Mouse (Mus musculus) forebrain, embryonic 15.5 days (tissue): Measurements from ENCODE around the gene Tcl1b1. TPM values are rescaled to one million over a fixed set of nuclear protein-coding genes. Genes with fewer than 3 reads are reported as not detected.

Source experiments
- ATAC-seq: fragments of 200-750 bp; cut with Nextera tagmentation; replicated peaks from 2 replicates; pipeline ENCODE4 v1.8.0; 2017; ENCODE audit warnings: mild to moderate bottlenecking, moderate TSS enrichment, moderate library complexity
- H3K27ac ChIP-seq: fragments of 300-500 bp; sonication (generic); replicated peaks from 2 replicates; pipeline ENCODE4 v1.5.1; 2015; ENCODE audit warnings: mild to moderate bottlenecking, inconsistent platforms
- H3K27me3 ChIP-seq: fragments of 300-500 bp; sonication (generic); 2 replicates; pipeline ENCODE4 v1.6.1; 2015; ENCODE audit warnings: inconsistent platforms
- H3K36me3 ChIP-seq: fragments of 300-500 bp; sonication (generic); 2 replicates; pipeline ENCODE4 v1.6.1; 2015; ENCODE audit warnings: mild to moderate bottlenecking, inconsistent platforms
- H3K4me1 ChIP-seq: fragments of 300-500 bp; sonication (generic); 2 replicates; pipeline ENCODE4 v1.6.1; 2015; ENCODE audit warnings: inconsistent platforms
- H3K4me2 ChIP-seq: fragments of 300-500 bp; sonication (generic); replicated peaks from 2 replicates; pipeline ENCODE4 v1.6.1; 2015; ENCODE audit warnings: mild to moderate bottlenecking, inconsistent platforms
- H3K4me3 ChIP-seq: fragments of 300-500 bp; sonication (generic); 2 replicates; pipeline ENCODE4 v1.5.1; 2015; ENCODE audit warnings: mild to moderate bottlenecking, inconsistent platforms
- H3K9ac ChIP-seq: fragments of 300-500 bp; sonication (generic); replicated peaks from 2 replicates; pipeline ENCODE4 v1.6.1; 2015; ENCODE audit warnings: mild to moderate bottlenecking, inconsistent platforms
- H3K9me3 ChIP-seq: fragments of 300-500 bp; sonication (generic); 2 replicates; pipeline ENCODE4 v1.6.1; 2016; ENCODE audit warnings: inconsistent platforms
- WGBS: fragments of 180-500 bp; shearing (Covaris S2); methylation state at CpG from one replicate; pipeline ENCODE4 v1.1.7; 2015; ENCODE audit warnings: mixed read lengths; 5-methylcytosine and 5-hydroxymethylcytosine counted together
- polyA plus RNA-seq: library from polyadenylated mRNA; unstranded; fragments of >200 nt; fragmentation: Nextera tagmentation; extraction: Ambion mirVana; gene quantifications from 2 replicates; pipeline ENCODE4 v1.2.1, GENCODE M21; 2015

The Tcl1b1 gene
- polyA plus RNA-seq, 1 experiment from 2014 or later, result not detected

DNA sequence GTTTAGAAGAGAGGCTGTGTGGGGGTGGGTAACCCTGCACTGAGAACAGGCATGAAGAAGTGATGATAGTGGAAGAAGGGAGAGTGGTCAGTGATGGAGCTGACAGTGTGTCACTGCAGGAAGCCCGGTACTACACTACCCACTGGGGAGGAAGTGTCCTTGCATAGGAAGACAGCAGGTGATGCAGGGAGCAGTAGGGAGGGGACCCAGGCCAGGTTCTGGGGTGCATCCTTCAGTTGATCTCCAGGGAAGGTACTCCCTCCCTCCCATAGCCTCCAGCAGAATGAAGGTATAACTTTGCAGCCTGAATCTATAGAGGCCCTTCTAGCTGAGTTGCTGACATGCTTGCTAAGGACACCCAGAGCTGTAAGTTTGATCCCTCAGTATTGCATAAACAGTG lies 47.6 kb downstream of the Tcl1b1 start:
- Histone ChIP-seq H3K4me3 (no peak overlapping the region), H3K9me3 (no peaks in the 10 kb centered on the region), H3K4me1 (no peaks in the 10 kb centered on the region), H3K36me3 (no peaks in the 10 kb centered on the region), H3K27me3 (no peaks in the 10 kb centered on the region), H3K9ac (no peak overlapping the region), H3K27ac (no peak overlapping the region), H3K4me2 (no peak overlapping the region)
- ATAC-seq, result no peak
- 100% methylated on average over 1 of the region's 1 CpGs for WGBS

DNA sequence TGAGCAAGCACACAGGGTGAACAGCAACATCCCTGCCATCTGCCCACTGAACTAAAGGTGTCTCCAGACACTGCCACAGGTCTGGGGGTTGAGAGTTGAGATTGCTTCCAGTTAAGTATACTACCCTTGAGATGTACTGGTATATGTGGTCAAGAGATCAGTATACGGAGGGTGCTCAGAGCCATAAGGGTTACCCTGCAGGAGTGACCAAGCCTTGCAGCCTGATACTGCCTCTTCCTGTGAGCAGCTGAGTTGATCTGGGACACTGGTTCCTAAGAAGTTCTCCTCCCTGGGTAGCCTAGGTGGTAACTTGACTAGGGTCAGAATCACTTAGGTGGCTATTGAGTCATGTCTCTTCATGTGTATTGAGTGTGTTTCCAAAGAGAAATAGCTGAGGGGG lies 49.0 kb downstream of the Tcl1b1 start:
- H3K27me3 ChIP-seq, result no peaks in the 10 kb centered on the region
- H3K27ac ChIP-seq, result no peak overlapping the region
- H3K4me3 ChIP-seq, result no peak overlapping the region
- ATAC-seq, result no peak
- H3K4me2 ChIP-seq, result no peak overlapping the region
- WGBS, result 93% methylated on average over 1 of the region's 1 CpGs
- no peaks in the 10 kb centered on the region for H3K4me1 ChIP-seq
- no peaks in the 10 kb centered on the region for H3K9me3 ChIP-seq
- no peak overlapping the region for H3K9ac ChIP-seq
- no peaks in the 10 kb centered on the region for H3K36me3 ChIP-seq

DNA sequence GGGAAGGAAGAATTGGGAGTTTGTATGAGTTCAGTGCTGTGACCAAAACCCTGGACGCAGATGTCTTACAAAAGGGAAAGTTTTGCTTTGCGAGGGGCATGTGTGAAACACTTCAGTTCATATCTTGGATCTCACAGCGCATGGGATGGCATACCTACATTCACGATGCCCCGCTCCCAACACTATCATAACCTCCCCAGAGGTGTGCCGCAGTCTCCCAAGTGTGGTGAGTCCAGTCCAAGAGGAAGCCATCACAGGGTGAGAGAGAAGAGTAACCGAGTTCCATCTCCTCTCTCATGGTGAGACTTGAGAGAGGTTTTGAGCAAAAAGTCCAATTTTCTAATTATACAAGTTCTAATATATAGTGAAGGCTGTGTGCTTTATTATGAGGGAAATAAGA lies 49.7 kb downstream of the Tcl1b1 start:
- Histone ChIP-seq H3K9me3 (no peaks in the 10 kb centered on the region), H3K9ac (no peak overlapping the region), H3K4me1 (no peaks in the 10 kb centered on the region), H3K27me3 (no peaks in the 10 kb centered on the region), H3K36me3 (no peaks in the 10 kb centered on the region), H3K4me2 (no peak overlapping the region), H3K4me3 (no peak overlapping the region), H3K27ac (no peak overlapping the region)
- WGBS, result 96% methylated on average over 7 of the region's 7 CpGs
- ATAC-seq, result no peak

Other genes with a start within 250 kb of the Tcl1b1 start
- 0.11 TPM in 1 of 2 replicates, not detected in the other for gene Syne3, start 149.9 kb upstream of the Tcl1b1 start, polyA plus RNA-seq
- gene Glrx5, start 127.0 kb upstream of the Tcl1b1 start, polyA plus RNA-seq, result 145 and 149 TPM in 2 replicates
- gene Tcl1b2, start 13.7 kb upstream of the Tcl1b1 start, polyA plus RNA-seq, result not detected in 2 replicates
- gene Tcl1b5, start 16.7 kb downstream of the Tcl1b1 start, polyA plus RNA-seq, result not detected in 2 replicates
- not detected in 2 replicates for gene Tcl1b3, start 31.4 kb downstream of the Tcl1b1 start, polyA plus RNA-seq
- not detected in 2 replicates for gene Tcl1b4, start 42.3 kb downstream of the Tcl1b1 start, polyA plus RNA-seq
- not detected in 2 replicates for gene Tcl1, start 63.1 kb downstream of the Tcl1b1 start, polyA plus RNA-seq
- gene Tunar, start 174.2 kb downstream of the Tcl1b1 start, polyA plus RNA-seq, result 5.0 and 5.4 TPM in 2 replicates